20 mouse cellular contexts compared by ENCODE assay signal in the genomic region with DNA sequence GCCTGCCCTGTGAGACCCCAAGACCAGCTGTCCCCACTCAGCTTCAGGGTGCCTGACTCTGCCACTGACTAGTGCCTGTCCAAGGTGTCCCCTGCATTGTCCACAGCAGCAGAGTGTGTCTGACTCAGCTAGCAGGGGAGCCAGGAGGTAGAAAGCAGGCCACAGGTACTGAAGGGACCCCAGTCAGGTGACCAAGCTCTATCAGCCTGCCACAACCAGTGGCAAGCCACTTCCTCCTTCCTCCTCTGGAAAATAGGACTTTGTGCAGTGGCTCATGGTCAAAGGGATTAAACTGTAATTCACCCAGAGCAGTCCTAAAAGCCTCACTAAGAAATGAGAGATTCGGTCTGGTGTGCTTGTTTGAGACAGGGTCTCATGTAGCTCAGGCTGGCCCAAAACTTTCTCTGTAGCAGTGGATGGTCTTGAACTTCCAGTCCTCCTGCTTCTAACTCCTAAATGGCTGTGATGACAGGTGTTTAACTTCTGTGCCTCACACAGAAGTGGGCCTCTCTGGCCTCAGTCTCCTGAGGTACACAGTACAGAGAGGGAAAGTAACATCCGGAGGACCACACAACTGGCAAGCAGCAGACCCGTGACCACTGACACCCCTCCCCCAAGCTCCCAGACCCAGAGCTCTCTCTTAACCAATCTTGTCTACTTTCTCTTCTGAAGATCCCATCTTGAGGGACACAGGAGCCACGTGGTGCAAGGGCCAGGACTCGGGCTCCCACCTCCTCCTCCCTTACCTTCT. TPM values are rescaled to one million over a fixed set of nuclear protein-coding genes. Genes with fewer than 3 reads are reported as not detected.
DNase-seq lines count a peak whose midpoint lies in the region; ATAC-seq and TF ChIP-seq lines count a peak whose summit lies in the region.
"Had no signal": no experiment of that assay in that cellular context is flagged by ENCODE, and none has a peak within 500 bp of the region (broad histone marks: within the 10 kb centered on the region; RNA-seq: fewer than 3 reads in every experiment).

No protein-coding gene starts in this region.

- ATAC-seq in kidney, postnatal 0 days (replicated peaks; ENCODE audit: low FRiP score, low read depth): peak; percentile 23
- ATAC-seq in kidney, embryonic 14.5 days (ENCODE audit: low FRiP score, low TSS enrichment): no peak
- ATAC-seq in intestine, embryonic 14.5 days (replicated peaks; ENCODE audit: low FRiP score, low TSS enrichment, low read depth): peak; percentile 51
- ATAC-seq: CD4-positive, CD25-positive, alpha-beta regulatory T cell, adult 4 months; midbrain, embryonic 16.5 days had no signal

- no peak for TF ChIP-seq CTCF in kidney, postnatal 0 days (IDR thresholded peaks at IDR 0.05; ENCODE audit: low read depth)
- no peak for TF ChIP-seq CTCF in small intestine, adult 2 months (IDR thresholded peaks at IDR 0.05; ENCODE audit: extremely low read depth, insufficient read length, insufficient replicate concordance, low read depth, low read length)

- H3K9ac ChIP-seq in kidney, postnatal 0 days (ENCODE audit: low read depth, low read length): no peak overlapping the region
- H3K9ac ChIP-seq in kidney, embryonic 14.5 days (ENCODE audit: low read depth, low read length): no peak overlapping the region
- H3K9ac ChIP-seq in intestine, embryonic 14.5 days (ENCODE audit: low read length): no peak overlapping the region
- H3K9ac ChIP-seq: lung, embryonic 14.5 days; neural tube, embryonic 13.5 days had no signal

- no peak overlapping the region for H3K4me3 ChIP-seq in kidney, postnatal 0 days (replicated peaks; ENCODE audit: low read depth, low read length)
- no peak overlapping the region for H3K4me3 ChIP-seq in kidney, embryonic 14.5 days (ENCODE audit: low read length)
- H3K4me3 ChIP-seq in intestine, embryonic 14.5 days (ENCODE audit: low read depth, low read length): no peak overlapping the region
- no peak overlapping the region for H3K4me3 ChIP-seq in small intestine, adult 2 months (ENCODE audit: low read depth, low read length)
- H3K4me3 ChIP-seq: neural tube, embryonic 13.5 days had no signal

- WGBS in kidney, postnatal 0 days: 54% methylated on average over 5 of the region's 5 CpGs
- 72% methylated on average over 5 of the region's 5 CpGs for WGBS in kidney, embryonic 14.5 days
- 56% methylated on average over 5 of the region's 5 CpGs for whole genome bisulfite sequencing in intestine, embryonic 14.5 days
- 26% methylated on average over 5 of the region's 5 CpGs for WGBS in small intestine, adult 2 months

- H3K4me1 ChIP-seq in kidney, postnatal 0 days (replicated peaks; ENCODE audit: insufficient read depth, low read length): peaks cover 5% of the 10 kb centered on the region; the same call in 1 of the 2 replicates
- peaks cover 7% of the 10 kb centered on the region; the same call in 1 of the 2 replicates for H3K4me1 ChIP-seq in kidney, embryonic 14.5 days (ENCODE audit: control insufficient read depth, insufficient read depth, low read length)
- H3K4me1 ChIP-seq in intestine, embryonic 14.5 days (replicated peaks; ENCODE audit: control insufficient read depth, insufficient read depth, low read length): peaks cover 23% of the 10 kb centered on the region
- peaks cover 41% of the 10 kb centered on the region for H3K4me1 ChIP-seq in small intestine, adult 2 months (ENCODE audit: control insufficient read depth, insufficient read depth, insufficient read length, low read length)

- TF ChIP-seq POLR2A in small intestine, adult 2 months (IDR thresholded peaks at IDR 0.05; ENCODE audit: low read depth, low read length): no peak

- peak overlapping the region; percentile 43 for H3K27ac ChIP-seq in kidney, postnatal 0 days
- no peak overlapping the region for H3K27ac ChIP-seq in kidney, embryonic 14.5 days (ENCODE audit: low read depth, low read length)
- peak overlapping the region; percentile 68 for H3K27ac ChIP-seq in intestine, embryonic 14.5 days (ENCODE audit: low read depth)
- peak overlapping the region; percentile 93 for H3K27ac ChIP-seq in small intestine, adult 2 months (ENCODE audit: insufficient read depth, low read depth, low read length)
- H3K27ac ChIP-seq: neural tube, embryonic 13.5 days had no signal

- H3K4me2 ChIP-seq in kidney, postnatal 0 days (ENCODE audit: low read length): no peak overlapping the region
- no peak overlapping the region for H3K4me2 ChIP-seq in kidney, embryonic 14.5 days (replicated peaks; ENCODE audit: low read depth, low read length)
- no peak overlapping the region for H3K4me2 ChIP-seq in intestine, embryonic 14.5 days (ENCODE audit: low read length)
- H3K4me2 ChIP-seq: heart, embryonic 11.5 days; liver, embryonic 11.5 days; lung, embryonic 14.5 days; neural tube, embryonic 13.5 days had no signal

- H3K27me3 ChIP-seq in kidney, postnatal 0 days (ENCODE audit: insufficient read depth, low read length): no peaks in the 10 kb centered on the region
- no peaks in the 10 kb centered on the region for H3K27me3 ChIP-seq in kidney, embryonic 14.5 days (ENCODE audit: control insufficient read depth, insufficient read depth, low read length)
- H3K27me3 ChIP-seq in intestine, embryonic 14.5 days (replicated peaks; ENCODE audit: control insufficient read depth, insufficient read depth, low read length): no peaks in the 10 kb centered on the region
- no peaks in the 10 kb centered on the region for H3K27me3 ChIP-seq in small intestine, adult 2 months (ENCODE audit: control insufficient read depth, insufficient read depth, low read length)
- H3K27me3 ChIP-seq: neural tube, embryonic 13.5 days had no signal

- H3K9me3 ChIP-seq in kidney, postnatal 0 days (replicated peaks; ENCODE audit: low read length): no peaks in the 10 kb centered on the region
- H3K9me3 ChIP-seq in kidney, embryonic 14.5 days (ENCODE audit: control insufficient read depth, low read length): no peaks in the 10 kb centered on the region
- no peaks in the 10 kb centered on the region for H3K9me3 ChIP-seq in intestine, embryonic 14.5 days (ENCODE audit: control insufficient read depth, low read length)
- H3K9me3 ChIP-seq: neural tube, embryonic 13.5 days had no signal

- no peaks in the 10 kb centered on the region for H3K36me3 ChIP-seq in kidney, postnatal 0 days (ENCODE audit: insufficient read depth, low read length)
- no peaks in the 10 kb centered on the region for H3K36me3 ChIP-seq in kidney, embryonic 14.5 days (ENCODE audit: control insufficient read depth, insufficient read depth, low read length)
- no peaks in the 10 kb centered on the region for H3K36me3 ChIP-seq in intestine, embryonic 14.5 days (ENCODE audit: control insufficient read depth, insufficient read depth, low read length)
- peaks cover 63% of the 10 kb centered on the region for H3K36me3 ChIP-seq in small intestine, adult 2 months (ENCODE audit: control insufficient read depth, insufficient read depth, low read length)
- H3K36me3 ChIP-seq: neural tube, embryonic 13.5 days had no signal

- no peak for DNase-seq in kidney, postnatal 0 days (ENCODE audit: low spot score)
- DNase-seq in MEL-GATA-1-ER (ENCODE audit: extremely low read depth, low read depth): peak; percentile 56
- no peak for DNase-seq in intestine, embryonic 14.5 days (ENCODE audit: low spot score)
- no peak for DNase-seq in right cerebral cortex, postnatal 36 days (ENCODE audit: low spot score in 2 of 2)
- no peak for DNase-seq in cerebellum, postnatal 14 days
- DNase-seq in adrenal gland, postnatal 25 days: no peak
- DNase-seq: adrenal gland, adult 2 months; cerebellum, adult 11 months; cerebellum, postnatal 36 days; gastrocnemius, postnatal 36 days; layer of hippocampus, postnatal 36 days; lung, embryonic 14.5 days; thymus, adult 18-20 months had no signal

RNA-seq across cellular contexts. Expression of gene Cd82, which starts 31.2 kb away (rescaled TPM):
- 85.1 and 89.4 TPM in 2 replicates for polyA plus RNA-seq in kidney, postnatal 0 days (2015; fragmentation: Nextera tagmentation; extraction: Ambion mirVana)
- 17.4 and 27.4 TPM in 2 replicates for polyA plus RNA-seq in kidney, embryonic 14.5 days (2014; fragmentation: Nextera tagmentation; extraction: Ambion mirVana)
- polyA plus RNA-seq in intestine, embryonic 14.5 days (2014; fragmentation: Nextera tagmentation; extraction: Ambion mirVana): 41.3 and 43.4 TPM in 2 replicates
- 123 and 433 TPM in 2 replicates for polyA plus RNA-seq in small intestine, adult 2 months (2012; rRNA removed)
- 43.0 and 54.8 TPM in 2 replicates for total RNA-seq in adrenal gland, postnatal 25 days (2021)
